ENCODE assay signal across 8 mouse cellular contexts in the genomic region with DNA sequence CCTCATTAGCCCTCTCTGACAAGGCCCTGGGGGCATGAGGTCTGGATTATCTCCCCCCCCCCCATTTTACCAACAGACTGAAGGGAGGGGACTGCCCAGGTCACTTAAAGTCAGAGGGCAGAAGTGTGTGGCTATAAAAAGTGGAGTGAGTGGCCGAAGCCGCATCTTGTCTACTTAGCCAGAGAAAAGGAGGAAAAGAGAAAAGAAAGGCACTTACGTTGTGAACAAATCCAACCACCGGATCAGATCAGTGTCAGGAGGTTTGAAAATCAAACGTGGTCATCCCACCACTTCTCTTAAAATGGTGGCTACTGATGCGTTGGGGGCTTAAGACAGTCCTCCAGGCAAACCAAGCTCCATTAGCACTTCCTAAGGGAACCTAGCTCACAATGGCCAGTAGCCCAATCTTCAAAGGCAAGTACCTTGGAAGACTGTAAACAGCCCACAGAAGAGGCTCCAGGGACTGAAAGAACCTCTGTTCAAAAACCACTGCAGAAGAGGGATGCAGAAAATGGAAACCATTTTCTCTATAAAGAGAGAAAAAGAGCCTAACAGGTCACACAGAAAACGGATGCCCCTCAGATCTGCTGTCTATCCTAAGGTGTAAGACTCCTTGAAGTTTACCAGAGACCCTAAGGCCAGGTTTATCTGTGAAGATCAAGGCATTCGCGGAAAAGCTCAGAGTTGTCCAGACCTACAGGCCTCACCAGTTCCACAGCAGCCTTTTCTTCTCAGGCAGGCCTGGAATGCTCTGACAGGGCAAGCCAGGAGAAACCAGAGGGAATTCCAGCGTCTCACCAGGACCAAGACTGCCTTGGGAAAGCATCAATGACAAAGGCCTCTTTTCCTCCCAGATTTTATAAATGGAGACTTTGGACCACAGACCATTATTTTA. TPM values are rescaled to one million over a fixed set of nuclear protein-coding genes. Genes with fewer than 3 reads are reported as not detected.
DNase-seq lines count a peak whose midpoint lies in the region; ATAC-seq and TF ChIP-seq lines count a peak whose summit lies in the region.

No protein-coding gene starts in this region.

- no peak for TF ChIP-seq CTCF in gastrocnemius, adult 2 months (IDR thresholded peaks at IDR 0.05)

- H3K4me2 ChIP-seq in embryonic facial prominence, embryonic 15.5 days (replicated peaks) = peak overlapping the region; percentile 91
- peak overlapping the region; percentile 93 for H3K4me2 ChIP-seq in limb, embryonic 15.5 days

- intact Hi-C loops in gastrocnemius, adult 2 months (cut with DNase I) = loop anchor here (1.0 to 5.0 kb wide), 3 partner anchors 48 to 68 kb away; no protein-coding TSS in a partner anchor

- no peaks in the 10 kb centered on the region for H3K36me3 ChIP-seq in embryonic facial prominence, embryonic 15.5 days
- no peaks in the 10 kb centered on the region for H3K36me3 ChIP-seq in limb, embryonic 15.5 days

- WGBS in embryonic facial prominence, embryonic 15.5 days = 17% methylated on average over 10 of the region's 10 CpGs
- 16% methylated on average over 10 of the region's 10 CpGs for WGBS in limb, embryonic 15.5 days

- H3K9ac ChIP-seq in embryonic facial prominence, embryonic 15.5 days = peak overlapping the region; percentile 100
- H3K9ac ChIP-seq in limb, embryonic 15.5 days = peak overlapping the region; percentile 100

- no peaks in the 10 kb centered on the region for H3K9me3 ChIP-seq in embryonic facial prominence, embryonic 15.5 days (replicated peaks)
- H3K9me3 ChIP-seq in limb, embryonic 15.5 days = no peaks in the 10 kb centered on the region

- peak overlapping the region; percentile 91 for H3K4me3 ChIP-seq in gastrocnemius, adult 2 months
- H3K4me3 ChIP-seq in embryonic facial prominence, embryonic 15.5 days (replicated peaks) = peak overlapping the region; percentile 96
- H3K4me3 ChIP-seq in limb, embryonic 15.5 days = peak overlapping the region; percentile 98

- no peaks in the 10 kb centered on the region for H3K27me3 ChIP-seq in embryonic facial prominence, embryonic 15.5 days
- no peaks in the 10 kb centered on the region for H3K27me3 ChIP-seq in limb, embryonic 15.5 days

- H3K4me1 ChIP-seq in embryonic facial prominence, embryonic 15.5 days = peaks cover 28% of the 10 kb centered on the region
- H3K4me1 ChIP-seq in limb, embryonic 15.5 days = peaks cover 33% of the 10 kb centered on the region

- peak overlapping the region; percentile 99 for H3K27ac ChIP-seq in gastrocnemius, adult 2 months
- peak overlapping the region; percentile 100 for H3K27ac ChIP-seq in embryonic facial prominence, embryonic 15.5 days (replicated peaks)
- peak overlapping the region; percentile 100 for H3K27ac ChIP-seq in limb, embryonic 15.5 days

- no peak for ATAC-seq in embryonic facial prominence, embryonic 15.5 days (ENCODE audit: insufficient number of reproducible peaks, low FRiP score, low TSS enrichment, low read depth)
- ATAC-seq in limb, embryonic 15.5 days (ENCODE audit: insufficient number of reproducible peaks, low FRiP score, low TSS enrichment, low read depth) = no peak

- no peak for DNase-seq in gastrocnemius, adult 2 months
- DNase-seq in gastrocnemius, postnatal 10 days = no peak
- DNase-seq in 416B (ENCODE audit: low read depth) = peak; percentile 46
- DNase-seq in yolk sac, embryonic 10.5 days (ENCODE audit: low spot score) = peak; percentile 38
- DNase-seq in right cerebral cortex, adult 18-20 months = no peak
- DNase-seq in adrenal gland, postnatal 14 days = no peak

RNA-seq across cellular contexts. Expression of a gene that starts 1.5 kb away (rescaled TPM):
- 10 to 100 TPM; 24.1 to 26.2 TPM for total RNA-seq in gastrocnemius, adult 2 months (2021)
- 10 to 100 TPM; 33.5 to 44.1 TPM for total RNA-seq in gastrocnemius, postnatal 10 days (2021)
- 26.8 and 29.2 TPM in 2 replicates for polyA plus RNA-seq in embryonic facial prominence, embryonic 15.5 days (2015; fragmentation: Nextera tagmentation; extraction: Ambion mirVana)
- 21.7 and 24.2 TPM in 2 replicates for polyA plus RNA-seq in limb, embryonic 15.5 days (2015; fragmentation: Nextera tagmentation; extraction: Ambion mirVana)
- 58.6 and 69.0 TPM in 2 replicates for total RNA-seq in adrenal gland, postnatal 14 days (2021)

Comparison
In these comparisons a context has a peak if more than half of its experiments do, and no peak if none do; other contexts are left out.
1. DNase-seq: peak in 416B (single experiment) and yolk sac, embryonic 10.5 days (single experiment); none in gastrocnemius, adult 2 months (single experiment), gastrocnemius, postnatal 10 days (single experiment), right cerebral cortex, adult 18-20 months (single experiment) and adrenal gland, postnatal 14 days (single experiment).
2. Peak in every context shown above with its lines, with median percentiles within 50 percentile points of each other: H3K27ac ChIP-seq and H3K4me3 ChIP-seq.